Mouse (Mus musculus): ENCODE results near the gene Lamtor4. TPM values are rescaled to one million over a fixed set of nuclear protein-coding genes. Genes with fewer than 3 reads are reported as not detected.

Lamtor4 gene
- polyA plus RNA-seq, 1 experiment from 2014 or later, result 47.7 TPM

DNA sequence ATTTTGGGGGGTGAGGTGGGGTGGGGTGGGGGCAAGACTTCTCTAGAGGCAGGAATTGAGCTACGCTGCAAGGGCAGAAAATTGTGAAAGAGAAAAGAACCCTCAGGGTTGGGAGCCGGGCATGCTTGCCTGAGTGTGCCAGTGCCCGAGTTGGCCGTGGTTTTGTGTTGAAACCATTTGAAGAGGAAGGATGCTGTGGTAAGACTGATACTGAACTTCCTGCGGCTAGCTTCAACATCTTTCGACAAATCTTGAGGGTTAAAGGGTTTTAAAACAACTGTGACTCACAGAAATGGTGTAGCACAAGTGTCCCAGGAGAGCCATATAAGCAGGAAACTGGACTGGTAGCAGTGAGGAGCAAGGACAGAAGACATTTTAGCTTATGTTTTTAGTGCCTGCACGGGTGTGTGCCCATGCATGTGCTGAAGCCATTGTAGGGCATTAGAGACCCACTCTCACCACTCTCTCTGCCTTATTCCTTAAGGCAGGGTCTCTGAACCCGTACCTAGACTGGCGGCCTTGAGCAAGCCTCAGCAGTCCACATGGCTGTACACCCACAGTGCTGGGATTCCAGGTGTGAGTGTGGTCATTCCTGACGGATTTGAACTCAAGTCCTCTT is 1.8 kb downstream of the Lamtor4 start:
- no peak overlapping the region for H3K4me2 ChIP-seq (replicated peaks; ENCODE audit: low read depth, low read length)
- ATAC-seq (ENCODE audit: low FRiP score, low TSS enrichment), result no peak
- H3K27ac ChIP-seq (ENCODE audit: low read depth, low read length), result no peak overlapping the region
- 93% methylated on average over 10 of the region's 10 CpGs for WGBS
- H3K9me3 ChIP-seq (ENCODE audit: control insufficient read depth, low read length), result no peaks in the 10 kb centered on the region
- peaks cover 36% of the 10 kb centered on the region for H3K36me3 ChIP-seq (ENCODE audit: control insufficient read depth, insufficient read depth, low read length)
- H3K4me3 ChIP-seq (ENCODE audit: low read length), result no peak overlapping the region
- peaks cover 10% of the 10 kb centered on the region; the same call in 1 of the 2 replicates for H3K4me1 ChIP-seq (ENCODE audit: control insufficient read depth, insufficient read depth, low read length)
- H3K9ac ChIP-seq (ENCODE audit: low read depth, low read length), result no peak overlapping the region
- H3K27me3 ChIP-seq (ENCODE audit: control insufficient read depth, insufficient read depth, low read length), result no peaks in the 10 kb centered on the region

DNA sequence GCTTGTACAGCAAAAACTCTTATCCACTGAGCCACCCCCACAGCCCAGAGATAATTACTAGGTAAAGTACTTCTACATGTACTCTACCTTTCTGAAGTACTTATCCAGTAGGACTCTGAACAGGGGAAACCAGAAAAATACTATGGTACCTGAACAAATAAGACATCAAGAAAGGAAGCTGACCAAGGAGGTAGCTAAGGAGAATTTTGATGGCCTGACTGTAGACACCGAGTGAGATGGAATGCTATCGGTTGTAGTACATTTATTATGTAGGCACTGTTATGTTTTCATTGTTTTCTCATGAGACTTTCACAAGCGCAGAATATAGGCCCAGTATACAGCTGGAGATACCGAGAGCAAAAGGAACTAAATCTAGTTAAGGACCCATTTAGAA is 2.3 kb downstream of the Lamtor4 start:
- no peak overlapping the region for H3K4me2 ChIP-seq (replicated peaks; ENCODE audit: low read depth, low read length)
- no peaks in the 10 kb centered on the region for H3K9me3 ChIP-seq (ENCODE audit: control insufficient read depth, low read length)
- H3K27ac ChIP-seq (ENCODE audit: low read depth, low read length), result no peak overlapping the region
- H3K4me3 ChIP-seq (ENCODE audit: low read length), result no peak overlapping the region
- no peaks in the 10 kb centered on the region for H3K27me3 ChIP-seq (ENCODE audit: control insufficient read depth, insufficient read depth, low read length)
- peaks cover 14% of the 10 kb centered on the region; the same call in 1 of the 2 replicates for H3K4me1 ChIP-seq (ENCODE audit: control insufficient read depth, insufficient read depth, low read length)
- 96% methylated on average over 4 of the region's 4 CpGs for WGBS
- no peak for ATAC-seq (ENCODE audit: low FRiP score, low TSS enrichment)
- no peak overlapping the region for H3K9ac ChIP-seq (ENCODE audit: low read depth, low read length)
- H3K36me3 ChIP-seq (ENCODE audit: control insufficient read depth, insufficient read depth, low read length), result peaks cover 37% of the 10 kb centered on the region

DNA sequence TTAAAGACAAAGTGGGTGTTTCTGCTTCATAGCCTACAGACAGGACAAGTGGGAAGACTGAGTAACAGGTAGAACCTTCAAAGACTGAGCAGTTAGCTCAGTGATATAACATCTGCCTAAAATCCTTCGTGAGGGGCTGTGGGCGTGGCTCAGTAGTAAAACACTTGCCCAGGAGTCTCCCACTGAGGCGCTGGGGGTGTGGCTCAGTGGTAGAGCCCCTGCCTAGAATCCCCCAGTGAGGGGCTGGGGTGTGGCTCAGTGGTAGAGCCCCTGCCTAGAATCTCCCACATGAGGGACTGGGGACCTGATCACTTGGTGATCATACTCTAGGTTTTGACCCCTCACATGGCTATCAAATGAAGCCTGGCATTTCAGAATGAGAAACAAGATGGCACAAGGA is 2.8 kb downstream of the Lamtor4 start:
- Histone ChIP-seq H3K4me2 (replicated peaks; ENCODE audit: low read depth, low read length) (no peak overlapping the region), H3K9ac (ENCODE audit: low read depth, low read length) (no peak overlapping the region), H3K4me1 (ENCODE audit: control insufficient read depth, insufficient read depth, low read length) (peaks cover 19% of the 10 kb centered on the region), H3K36me3 (ENCODE audit: control insufficient read depth, insufficient read depth, low read length) (peaks cover 37% of the 10 kb centered on the region), H3K9me3 (ENCODE audit: control insufficient read depth, low read length) (no peaks in the 10 kb centered on the region), H3K4me3 (ENCODE audit: low read length) (no peak overlapping the region), H3K27me3 (ENCODE audit: control insufficient read depth, insufficient read depth, low read length) (no peaks in the 10 kb centered on the region), H3K27ac (ENCODE audit: low read depth, low read length) (no peak overlapping the region)
- WGBS, result 78% methylated on average over 3 of the region's 3 CpGs
- ATAC-seq (ENCODE audit: low FRiP score, low TSS enrichment), result no peak

DNA sequence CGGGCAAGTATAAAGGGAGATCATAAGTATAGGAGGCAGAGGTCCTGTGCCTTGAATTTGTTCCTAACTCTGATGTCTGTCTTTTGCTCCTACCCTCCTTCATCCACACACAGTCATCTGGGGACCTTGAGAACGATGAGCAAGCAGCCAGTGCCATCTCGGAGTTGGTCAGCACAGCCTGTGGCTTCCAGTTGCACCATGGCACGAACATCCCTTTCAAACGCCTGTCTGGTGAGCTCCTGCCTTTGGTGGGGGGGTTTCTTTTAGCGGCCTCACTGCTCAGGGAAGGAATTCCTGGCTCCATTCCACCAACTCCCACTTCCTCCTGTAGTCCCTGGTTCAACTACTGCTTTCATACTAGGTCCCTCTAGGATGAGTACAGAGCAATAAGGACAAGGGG is 3.3 kb downstream of the Lamtor4 start:
- ATAC-seq (ENCODE audit: low FRiP score, low TSS enrichment), result no peak
- no peaks in the 10 kb centered on the region for H3K27me3 ChIP-seq (ENCODE audit: control insufficient read depth, insufficient read depth, low read length)
- H3K27ac ChIP-seq (ENCODE audit: low read depth, low read length), result no peak overlapping the region
- no peaks in the 10 kb centered on the region for H3K9me3 ChIP-seq (ENCODE audit: control insufficient read depth, low read length)
- WGBS, result 84% methylated on average over 6 of the region's 6 CpGs
- no peak overlapping the region for H3K4me2 ChIP-seq (replicated peaks; ENCODE audit: low read depth, low read length)
- H3K36me3 ChIP-seq (ENCODE audit: control insufficient read depth, insufficient read depth, low read length), result peaks cover 37% of the 10 kb centered on the region
- H3K4me1 ChIP-seq (ENCODE audit: control insufficient read depth, insufficient read depth, low read length), result peaks cover 21% of the 10 kb centered on the region
- H3K9ac ChIP-seq (ENCODE audit: low read depth, low read length), result no peak overlapping the region
- no peak overlapping the region for H3K4me3 ChIP-seq (ENCODE audit: low read length)

DNA sequence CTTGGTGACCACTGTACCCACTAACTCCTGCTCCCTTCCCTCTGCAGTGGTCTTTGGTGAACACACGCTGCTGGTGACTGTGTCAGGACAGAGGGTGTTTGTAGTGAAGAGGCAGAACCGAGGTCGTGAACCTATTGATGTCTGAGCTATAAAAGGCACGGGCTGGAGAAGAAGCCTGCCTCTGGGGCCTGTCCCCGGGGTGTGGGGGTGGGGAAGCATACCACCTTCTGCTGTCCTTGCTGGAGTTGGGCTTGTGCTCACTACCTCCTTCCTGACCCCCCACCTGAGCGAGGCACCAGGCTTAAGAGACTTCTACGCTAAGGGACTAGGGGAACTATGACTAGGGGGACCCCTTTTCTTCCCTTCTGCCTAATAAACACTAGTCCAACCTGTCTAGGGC is 3.7 kb downstream of the Lamtor4 start:
- Histone ChIP-seq H3K4me3 (ENCODE audit: low read length) (no peak overlapping the region), H3K9ac (ENCODE audit: low read depth, low read length) (no peak overlapping the region), H3K27ac (ENCODE audit: low read depth, low read length) (no peak overlapping the region), H3K27me3 (ENCODE audit: control insufficient read depth, insufficient read depth, low read length) (no peaks in the 10 kb centered on the region), H3K9me3 (ENCODE audit: control insufficient read depth, low read length) (no peaks in the 10 kb centered on the region), H3K4me2 (replicated peaks; ENCODE audit: low read depth, low read length) (no peak overlapping the region), H3K4me1 (ENCODE audit: control insufficient read depth, insufficient read depth, low read length) (peaks cover 21% of the 10 kb centered on the region), H3K36me3 (ENCODE audit: control insufficient read depth, insufficient read depth, low read length) (peaks cover 37% of the 10 kb centered on the region)
- 44% methylated on average over 7 of the region's 7 CpGs for WGBS
- no peak for ATAC-seq (ENCODE audit: low FRiP score, low TSS enrichment)

DNA sequence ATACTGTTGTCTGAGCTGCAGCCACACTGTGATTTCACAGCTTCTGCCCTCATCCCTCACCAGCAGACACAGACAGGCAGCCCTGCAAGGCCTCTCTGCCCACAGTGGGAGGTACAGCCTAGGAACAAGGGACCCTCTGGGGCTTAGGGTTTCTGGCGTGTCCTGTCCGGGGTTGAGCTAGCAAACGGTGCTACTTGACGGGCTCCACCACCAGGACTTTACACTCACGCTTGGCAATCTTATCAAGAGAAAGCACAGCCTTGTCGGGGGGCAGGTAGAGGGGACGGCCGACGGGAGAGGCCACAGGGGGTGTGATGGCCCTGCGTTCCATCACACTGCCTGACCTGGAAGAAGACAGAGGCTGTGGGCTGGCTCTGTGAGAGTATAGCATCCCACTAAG is 4.8 kb downstream of the Lamtor4 start:
- no peak overlapping the region for H3K4me2 ChIP-seq (replicated peaks; ENCODE audit: low read depth, low read length)
- H3K9ac ChIP-seq (ENCODE audit: low read depth, low read length), result no peak overlapping the region
- H3K27me3 ChIP-seq (ENCODE audit: control insufficient read depth, insufficient read depth, low read length), result no peaks in the 10 kb centered on the region
- H3K4me3 ChIP-seq (ENCODE audit: low read length), result no peak overlapping the region
- H3K4me1 ChIP-seq (ENCODE audit: control insufficient read depth, insufficient read depth, low read length), result peaks cover 16% of the 10 kb centered on the region
- H3K9me3 ChIP-seq (ENCODE audit: control insufficient read depth, low read length), result no peaks in the 10 kb centered on the region
- H3K27ac ChIP-seq (ENCODE audit: low read depth, low read length), result 0 out of 2 replicates have a peak overlapping the region, but pooled peaks have one; percentile 30
- 87% methylated on average over 10 of the region's 10 CpGs for WGBS
- ATAC-seq (ENCODE audit: low FRiP score, low TSS enrichment), result no peak
- peaks cover 37% of the 10 kb centered on the region for H3K36me3 ChIP-seq (ENCODE audit: control insufficient read depth, insufficient read depth, low read length)

DNA sequence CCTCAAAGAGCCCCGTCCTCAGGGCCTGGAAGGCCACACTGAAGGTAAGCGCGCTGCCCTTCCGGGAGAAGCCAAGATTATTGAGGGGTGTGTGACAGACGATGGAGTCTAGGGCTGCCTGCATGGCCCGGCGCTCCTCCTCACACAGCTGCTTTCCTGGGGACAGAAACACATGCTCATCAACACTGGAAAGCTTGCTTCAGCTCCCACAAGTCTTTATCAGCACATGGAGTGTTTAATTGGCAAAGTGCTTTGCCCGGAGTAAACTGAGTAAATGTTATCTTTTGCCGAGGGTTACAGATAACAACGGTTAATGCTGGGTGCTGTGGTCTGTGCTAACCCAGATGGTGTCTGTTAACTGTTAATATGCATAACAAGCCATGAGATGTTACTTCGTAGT is 5.6 kb downstream of the Lamtor4 start:
- no peak for ATAC-seq (ENCODE audit: low FRiP score, low TSS enrichment)
- 89% methylated on average over 11 of the region's 11 CpGs for WGBS
- Histone ChIP-seq H3K4me3 (ENCODE audit: low read length) (no peak overlapping the region), H3K4me1 (ENCODE audit: control insufficient read depth, insufficient read depth, low read length) (peaks cover 16% of the 10 kb centered on the region), H3K9ac (ENCODE audit: low read depth, low read length) (no peak overlapping the region), H3K4me2 (replicated peaks; ENCODE audit: low read depth, low read length) (no peak overlapping the region), H3K36me3 (ENCODE audit: control insufficient read depth, insufficient read depth, low read length) (peaks cover 37% of the 10 kb centered on the region), H3K27me3 (ENCODE audit: control insufficient read depth, insufficient read depth, low read length) (no peaks in the 10 kb centered on the region), H3K9me3 (ENCODE audit: control insufficient read depth, low read length) (no peaks in the 10 kb centered on the region), H3K27ac (ENCODE audit: low read depth, low read length) (no peak overlapping the region)

DNA sequence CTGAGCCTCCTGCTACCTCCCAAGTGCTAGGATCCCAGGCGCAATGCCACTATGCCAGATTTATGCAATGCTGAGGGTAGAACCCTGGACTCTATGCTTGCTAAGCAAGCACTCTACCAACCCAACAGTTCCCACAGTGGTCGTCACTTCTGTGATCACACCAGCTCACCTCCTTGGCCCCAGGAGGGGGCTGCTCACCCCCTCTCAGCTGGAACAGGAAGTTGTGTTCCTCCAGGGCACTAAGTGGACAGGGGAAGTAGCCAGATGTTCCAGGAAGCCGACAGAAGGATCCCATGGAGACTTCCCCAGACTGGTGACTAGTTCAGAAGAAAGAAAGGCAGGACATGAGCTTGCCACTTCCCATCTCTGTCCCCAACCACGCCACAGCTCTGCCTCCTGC is 6.7 kb downstream of the Lamtor4 start:
- H3K4me1 ChIP-seq (ENCODE audit: control insufficient read depth, insufficient read depth, low read length), result peaks cover 11% of the 10 kb centered on the region
- 80% methylated on average over 4 of the region's 4 CpGs for WGBS
- H3K36me3 ChIP-seq (ENCODE audit: control insufficient read depth, insufficient read depth, low read length), result peaks cover 37% of the 10 kb centered on the region
- ATAC-seq (ENCODE audit: low FRiP score, low TSS enrichment), result no peak
- no peak overlapping the region for H3K9ac ChIP-seq (ENCODE audit: low read depth, low read length)
- H3K9me3 ChIP-seq (ENCODE audit: control insufficient read depth, low read length), result no peaks in the 10 kb centered on the region
- H3K27me3 ChIP-seq (ENCODE audit: control insufficient read depth, insufficient read depth, low read length), result no peaks in the 10 kb centered on the region
- no peak overlapping the region for H3K4me3 ChIP-seq (ENCODE audit: low read length)
- no peak overlapping the region for H3K4me2 ChIP-seq (replicated peaks; ENCODE audit: low read depth, low read length)
- no peak overlapping the region for H3K27ac ChIP-seq (ENCODE audit: low read depth, low read length)

DNA sequence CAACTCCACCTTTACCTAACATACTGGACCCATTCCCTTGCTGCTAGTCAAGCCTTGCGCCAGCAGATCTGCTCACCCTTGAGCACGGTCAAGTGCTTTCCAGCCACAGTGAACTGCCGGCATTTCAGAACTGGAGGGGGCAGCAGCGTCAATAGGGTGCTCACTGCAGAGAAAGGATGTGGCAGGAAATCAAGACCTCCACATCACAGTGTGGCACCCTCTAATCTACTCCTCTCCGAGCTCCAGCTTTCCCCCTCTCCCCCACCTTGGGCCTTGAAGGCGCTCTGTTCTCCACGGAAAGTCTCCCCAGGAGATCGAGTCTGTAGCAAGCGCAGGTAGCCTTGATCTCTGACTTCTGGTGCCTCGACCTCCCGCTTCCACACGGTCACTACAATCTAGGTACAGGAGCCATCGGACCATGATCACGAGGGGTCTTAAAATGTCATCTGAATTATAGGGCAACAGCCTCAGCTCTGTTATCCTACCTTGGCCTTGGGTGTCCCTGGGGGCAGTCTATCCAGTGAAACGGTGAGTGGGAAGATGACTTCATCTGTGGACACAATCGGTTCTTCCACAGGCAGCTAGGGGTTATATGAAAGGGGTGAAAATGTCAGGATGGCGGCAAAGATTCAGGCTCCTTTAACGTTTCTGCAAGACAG is 7.4 kb downstream of the Lamtor4 start:
- ATAC-seq (ENCODE audit: low FRiP score, low TSS enrichment), result no peak

More for the DNA sequence above, 7.4 kb downstream of the Lamtor4 start:
- Histone ChIP-seq H3K9ac (ENCODE audit: low read depth, low read length) (peak overlapping the region; percentile 86), H3K4me2 (replicated peaks; ENCODE audit: low read depth, low read length) (peak overlapping the region; percentile 87), H3K4me1 (ENCODE audit: control insufficient read depth, insufficient read depth, low read length) (peaks cover 11% of the 10 kb centered on the region), H3K27ac (ENCODE audit: low read depth, low read length) (no peak overlapping the region), H3K36me3 (ENCODE audit: control insufficient read depth, insufficient read depth, low read length) (peaks cover 37% of the 10 kb centered on the region), H3K9me3 (ENCODE audit: control insufficient read depth, low read length) (no peaks in the 10 kb centered on the region), H3K27me3 (ENCODE audit: control insufficient read depth, insufficient read depth, low read length) (no peaks in the 10 kb centered on the region), H3K4me3 (ENCODE audit: low read length) (peak overlapping the region; percentile 81)
- 57% methylated on average over 18 of the region's 18 CpGs for WGBS
